Mouse (Mus musculus) C2C12 (cell line): Measurements from ENCODE around the gene Dscam.

Source experiments
- CEBPB ChIP-seq: IDR thresholded peaks from one replicate; pipeline ENCODE4 v1.6.1; 2011; ENCODE audit warnings: low read depth, mild to moderate bottlenecking, control low read depth, moderate library complexity
- CTCF ChIP-seq: IDR thresholded peaks from one replicate; pipeline ENCODE4 v1.5.1; 2011; ENCODE audit not compliant: control insufficient read depth, insufficient read depth, insufficient read length
- MAX ChIP-seq: IDR thresholded peaks from one replicate; pipeline ENCODE4 v1.6.1; 2011; ENCODE audit warnings: mild to moderate bottlenecking, control low read depth
- USF1 ChIP-seq: IDR thresholded peaks from one replicate; pipeline ENCODE4 v1.6.1; 2011; ENCODE audit warnings: low read depth, mild to moderate bottlenecking, control low read depth, moderate library complexity

DNA sequence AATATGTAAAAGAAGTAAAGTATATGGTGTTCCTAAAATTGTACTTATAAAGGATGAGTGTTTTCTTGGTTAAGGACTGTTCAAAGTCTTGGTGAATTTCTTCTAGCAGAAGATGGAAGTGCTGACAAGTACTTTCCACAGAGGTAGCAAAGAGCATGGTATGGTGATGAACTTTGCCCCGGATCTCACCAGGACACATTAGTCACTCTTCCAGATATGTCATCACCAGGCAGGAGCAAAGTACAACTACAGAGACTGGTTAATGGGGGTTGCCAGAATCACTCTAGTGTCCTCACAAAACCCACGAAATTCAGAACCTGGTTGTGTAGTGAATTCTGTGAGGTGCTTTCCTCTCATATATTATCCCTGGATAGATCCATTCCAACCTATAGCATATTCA, 379.2 kb downstream of the Dscam start:
- TF ChIP-seq MAX (no peak), CEBPB (no peak), CTCF (no peak), USF1 (no peak)
